Mouse (Mus musculus) midbrain, embryonic 14.5 days (tissue): ENCODE measurements around the gene Tent5c. TPM values are rescaled to one million over a fixed set of nuclear protein-coding genes. Genes with fewer than 3 reads are reported as not detected.
A peak's percentile ranks its signal among the peaks of the same experiment; 100 is the strongest.

Experiments used
- ATAC-seq: fragments of 200-750 bp; cut with Nextera tagmentation; 2 replicates; pipeline ENCODE4 v1.8.0; 2017; ENCODE audit warnings: moderate number of reproducible peaks, moderate library complexity; ENCODE audit not compliant: low FRiP score, low TSS enrichment
- DNase-seq: peaks from one replicate; pipeline ENCODE4 v3.0.0-alpha.2; 2015
- H3K27ac ChIP-seq: fragments of 300-500 bp; sonication (generic); replicated peaks from 2 replicates; pipeline ENCODE4 v1.5.1; 2014; ENCODE audit warnings: mild to moderate bottlenecking, low read depth, low read length, moderate library complexity
- H3K27me3 ChIP-seq: fragments of 300-500 bp; sonication (generic); 2 replicates; pipeline ENCODE4 v1.6.1; 2014; ENCODE audit warnings: low read length, control low read depth, mixed read lengths; ENCODE audit not compliant: control insufficient read depth, insufficient read depth
- H3K36me3 ChIP-seq: fragments of 300-500 bp; sonication (generic); 2 replicates; pipeline ENCODE4 v1.6.1; 2014; ENCODE audit warnings: low read length, control low read depth; ENCODE audit not compliant: control insufficient read depth, insufficient read depth
- H3K4me1 ChIP-seq: fragments of 300-500 bp; sonication (generic); 2 replicates; pipeline ENCODE4 v1.6.1; 2014; ENCODE audit warnings: mild to moderate bottlenecking, antibody characterized with exemption, low read length, control low read depth; ENCODE audit not compliant: control insufficient read depth, insufficient read depth
- H3K4me2 ChIP-seq: fragments of 300-500 bp; sonication (generic); 2 replicates; pipeline ENCODE4 v1.6.1; 2014; ENCODE audit warnings: mild to moderate bottlenecking, low read length, moderate library complexity
- H3K4me3 ChIP-seq: fragments of 300-500 bp; sonication (generic); replicated peaks from 2 replicates; pipeline ENCODE4 v1.5.1; 2014; ENCODE audit warnings: low read depth, low read length
- H3K9ac ChIP-seq: fragments of 300-500 bp; sonication (generic); replicated peaks from 2 replicates; pipeline ENCODE4 v1.6.1; 2014; ENCODE audit warnings: mild to moderate bottlenecking, low read length, moderate library complexity
- H3K9me3 ChIP-seq: fragments of 300-500 bp; sonication (generic); 2 replicates; pipeline ENCODE4 v1.6.1; 2016; ENCODE audit warnings: low read length, control low read depth, mixed read lengths; ENCODE audit not compliant: control insufficient read depth
- WGBS: fragments of 180-500 bp; shearing (Covaris S2); extraction: QIAGEN DNeasy Blood & Tissue Kit; methylation state at CpG from one replicate; pipeline ENCODE4 v1.1.7; 2014; 5-methylcytosine and 5-hydroxymethylcytosine counted together
- polyA plus RNA-seq: library from polyadenylated mRNA; unstranded; fragments of >200 nt; fragmentation: Nextera tagmentation; extraction: Ambion mirVana; gene quantifications from 2 replicates; pipeline ENCODE4 v1.2.1, GENCODE M21; 2014

The Tent5c gene
- polyA plus RNA-seq, 1 experiment from 2014 or later = 3.2 TPM

DNA sequence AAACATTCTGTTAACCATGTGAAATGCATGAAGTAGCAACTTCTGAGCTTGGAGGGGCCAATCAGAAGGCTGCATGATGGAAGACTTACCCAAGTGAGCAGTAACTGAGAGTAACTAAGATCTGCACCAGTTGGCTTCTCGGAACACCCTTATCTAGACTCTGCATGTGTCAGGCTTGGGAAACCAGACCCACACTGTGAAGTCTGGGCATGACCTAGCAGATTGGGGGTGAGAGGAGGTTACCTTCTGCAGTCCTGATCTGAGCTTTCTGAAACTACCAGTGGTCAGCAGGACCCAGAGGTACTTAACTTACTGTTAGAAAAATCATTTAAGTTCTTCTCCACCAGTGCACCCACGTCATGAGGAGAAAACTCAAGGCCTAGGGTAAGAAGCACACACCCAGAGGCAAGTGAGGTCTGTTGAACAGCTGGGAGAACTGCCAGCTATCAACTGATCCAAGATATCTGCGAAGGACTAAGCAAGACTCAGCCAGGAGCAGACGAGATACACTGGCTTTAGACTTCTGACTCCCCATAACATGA, 50.6 kb downstream of the Tent5c start:
- H3K4me3 ChIP-seq = no peak overlapping the region
- H3K4me2 ChIP-seq = no peak overlapping the region
- H3K27ac ChIP-seq = no peak overlapping the region
- H3K4me1 ChIP-seq = no peaks in the 10 kb centered on the region
- H3K9ac ChIP-seq = no peak overlapping the region
- no peaks in the 10 kb centered on the region for H3K27me3 ChIP-seq
- WGBS = 84% methylated on average over 4 of the region's 4 CpGs
- no peaks in the 10 kb centered on the region for H3K9me3 ChIP-seq
- DNase-seq (no peak), ATAC-seq (no peak)
- H3K36me3 ChIP-seq = no peaks in the 10 kb centered on the region

GRCm38 (mm10) chr3:100436756-100437155, 52.4 kb downstream of the Tent5c start:
- DNase-seq = no peak
- Histone ChIP-seq H3K27ac (no peak overlapping the region), H3K9ac (no peak overlapping the region), H3K27me3 (no peaks in the 10 kb centered on the region), H3K4me2 (no peak overlapping the region), H3K9me3 (no peaks in the 10 kb centered on the region), H3K36me3 (no peaks in the 10 kb centered on the region), H3K4me3 (no peak overlapping the region), H3K4me1 (no peaks in the 10 kb centered on the region)
- ATAC-seq = no peak
- 86% methylated on average over 7 of the region's 7 CpGs for WGBS

DNA sequence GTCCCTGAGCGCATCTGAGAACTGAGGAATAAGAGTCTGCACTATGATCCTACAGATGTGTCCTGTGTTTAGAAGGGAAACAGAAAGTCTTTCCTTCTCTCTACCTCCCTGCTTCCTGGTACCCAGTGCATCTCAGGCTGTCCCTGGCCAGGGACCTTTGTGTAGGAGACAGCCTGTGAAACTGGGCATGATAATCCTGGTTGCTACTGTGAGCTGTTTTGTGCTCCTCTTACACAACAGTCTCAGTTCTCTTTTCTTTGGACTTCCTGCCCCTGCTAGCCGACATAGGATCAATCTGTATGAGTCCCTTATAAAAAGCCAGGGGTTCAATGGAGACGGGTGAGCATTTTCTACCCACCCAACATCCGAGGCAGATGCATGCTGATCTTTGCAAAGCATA, 57.4 kb downstream of the Tent5c start:
- WGBS = 83% methylated on average over 4 of the region's 4 CpGs
- no peak for ATAC-seq
- no peak for DNase-seq
- H3K4me3 ChIP-seq = no peak overlapping the region
- H3K9ac ChIP-seq = no peak overlapping the region
- H3K36me3 ChIP-seq = no peaks in the 10 kb centered on the region
- no peaks in the 10 kb centered on the region for H3K9me3 ChIP-seq
- H3K4me2 ChIP-seq = no peak overlapping the region
- H3K27ac ChIP-seq = no peak overlapping the region
- H3K27me3 ChIP-seq = no peaks in the 10 kb centered on the region
- H3K4me1 ChIP-seq = no peaks in the 10 kb centered on the region

- no peaks in the 10 kb centered on the region for H3K27me3 ChIP-seq
- 83% methylated on average over 1 of the region's 1 CpGs for WGBS
- no peak for ATAC-seq
- H3K36me3 ChIP-seq = no peaks in the 10 kb centered on the region
- no peak overlapping the region for H3K4me3 ChIP-seq
- no peaks in the 10 kb centered on the region for H3K4me1 ChIP-seq
- H3K9ac ChIP-seq = no peak overlapping the region
- no peak for DNase-seq
- H3K4me2 ChIP-seq = no peak overlapping the region
- H3K9me3 ChIP-seq = no peaks in the 10 kb centered on the region
- H3K27ac ChIP-seq = no peak overlapping the region
These were observed 58.4 kb downstream of the Tent5c start for GRCm38 (mm10) chr3:100430731-100431130.

GRCm38 (mm10) chr3:100430101-100430500, 59.0 kb downstream of the Tent5c start:
- H3K4me2 ChIP-seq = no peak overlapping the region

GRCm38 (mm10) chr3:100429667-100430066, 59.5 kb downstream of the Tent5c start:
- H3K4me3 ChIP-seq = no peak overlapping the region
- WGBS = 76% methylated on average over 4 of the region's 4 CpGs
- DNase-seq = no peak

More at GRCm38 (mm10) chr3:100430101-100430500, 59.0 kb downstream of the Tent5c start:
- Histone ChIP-seq H3K9ac (no peak overlapping the region), H3K4me1 (no peaks in the 10 kb centered on the region), H3K4me3 (no peak overlapping the region), H3K27me3 (no peaks in the 10 kb centered on the region), H3K9me3 (no peaks in the 10 kb centered on the region), H3K27ac (no peak overlapping the region), H3K36me3 (no peaks in the 10 kb centered on the region)
- ATAC-seq = no peak
- 97% methylated on average over 5 of the region's 5 CpGs for WGBS
- DNase-seq = no peak

DNA sequence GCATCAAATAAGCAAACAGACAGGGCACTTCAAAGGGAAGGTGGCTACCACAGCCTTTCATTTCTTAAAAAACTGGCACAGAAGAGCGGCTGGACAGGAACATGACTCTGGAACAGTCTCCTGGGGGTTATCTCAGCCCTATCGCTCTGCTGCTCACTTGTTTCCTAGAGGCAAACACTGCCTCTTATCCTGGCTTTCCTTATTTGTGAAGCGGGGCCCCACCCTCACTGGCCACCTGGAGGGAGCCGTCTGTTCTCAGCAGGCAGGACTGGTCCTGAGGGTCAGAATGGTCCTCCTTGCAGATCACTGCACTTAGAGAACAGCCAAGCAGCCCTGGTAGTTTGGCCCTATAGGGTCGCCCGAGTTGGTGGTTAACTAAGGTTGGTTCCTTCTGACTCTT, 61.6 kb downstream of the Tent5c start:
- Histone ChIP-seq H3K4me3 (no peak overlapping the region), H3K4me1 (no peaks in the 10 kb centered on the region), H3K36me3 (no peaks in the 10 kb centered on the region), H3K27me3 (no peaks in the 10 kb centered on the region), H3K4me2 (no peak overlapping the region), H3K9me3 (no peaks in the 10 kb centered on the region), H3K9ac (no peak overlapping the region), H3K27ac (no peak overlapping the region)
- ATAC-seq (no peak), DNase-seq (no peak)
- 73% methylated on average over 6 of the region's 6 CpGs for WGBS

More at GRCm38 (mm10) chr3:100429667-100430066, 59.5 kb downstream of the Tent5c start:
- Histone ChIP-seq H3K9me3 (no peaks in the 10 kb centered on the region), H3K4me2 (no peak overlapping the region), H3K4me1 (no peaks in the 10 kb centered on the region), H3K36me3 (no peaks in the 10 kb centered on the region), H3K27ac (no peak overlapping the region), H3K27me3 (no peaks in the 10 kb centered on the region), H3K9ac (no peak overlapping the region)
- ATAC-seq = no peak

- H3K9ac ChIP-seq = no peak overlapping the region
- ATAC-seq (no peak), DNase-seq (peak; percentile 68)
- no peak overlapping the region for H3K27ac ChIP-seq
- WGBS = 70% methylated on average over 10 of the region's 10 CpGs
- no peaks in the 10 kb centered on the region for H3K9me3 ChIP-seq
- no peak overlapping the region for H3K4me3 ChIP-seq
- no peak overlapping the region for H3K4me2 ChIP-seq
- H3K4me1 ChIP-seq = peaks cover 3% of the 10 kb centered on the region; the same call in 1 of the 2 replicates
- H3K36me3 ChIP-seq = no peaks in the 10 kb centered on the region
- no peaks in the 10 kb centered on the region for H3K27me3 ChIP-seq
These were observed 66.5 kb downstream of the Tent5c start for GRCm38 (mm10) chr3:100422392-100423167.

GRCm38 (mm10) chr3:100421354-100421753, 67.8 kb downstream of the Tent5c start:
- ATAC-seq = no peak
- Histone ChIP-seq H3K4me2 (no peak overlapping the region), H3K27me3 (no peaks in the 10 kb centered on the region), H3K27ac (no peak overlapping the region), H3K4me1 (peaks cover 7% of the 10 kb centered on the region; the same call in 1 of the 2 replicates), H3K36me3 (no peaks in the 10 kb centered on the region), H3K4me3 (no peak overlapping the region), H3K9me3 (no peaks in the 10 kb centered on the region), H3K9ac (no peak overlapping the region)
- no peak for DNase-seq
- 88% methylated on average over 6 of the region's 6 CpGs for WGBS
